Mouse (Mus musculus) kidney, adult 18-20 months (tissue): ENCODE data around the gene Dbndd2.

Source experiments
- DNase-seq: peaks from one replicate; pipeline ENCODE4 v3.0.0; 2021

The Dbndd2 gene

GRCm38 (mm10) chr2:164505619-164506347 is 19.9 kb downstream of the Dbndd2 start:
- DNase-seq: no peak

GRCm38 (mm10) chr2:164507811-164508210 is 21.9 kb downstream of the Dbndd2 start:
- no peak for DNase-seq

- peak; percentile 69 for DNase-seq
Observed at GRCm38 (mm10) chr2:164510621-164511190, 24.8 kb downstream of the Dbndd2 start.

- DNase-seq: no peak
Observed at GRCm38 (mm10) chr2:164512121-164512909, 26.4 kb downstream of the Dbndd2 start.

- no peak for DNase-seq
Observed at GRCm38 (mm10) chr2:164513389-164513788, 27.5 kb downstream of the Dbndd2 start.

- no peak for DNase-seq
Observed at GRCm38 (mm10) chr2:164514916-164515315, 29.0 kb downstream of the Dbndd2 start.

GRCm38 (mm10) chr2:164515897-164516296 is 30.0 kb downstream of the Dbndd2 start:
- no peak for DNase-seq

GRCm38 (mm10) chr2:164516592-164516991 is 30.7 kb downstream of the Dbndd2 start:
- no peak for DNase-seq

GRCm38 (mm10) chr2:164517485-164518221 is 31.7 kb downstream of the Dbndd2 start:
- peak; percentile 72 for DNase-seq

GRCm38 (mm10) chr2:164518266-164519170 is 32.6 kb downstream of the Dbndd2 start:
- DNase-seq: no peak

GRCm38 (mm10) chr2:164519171-164519526 is 33.2 kb downstream of the Dbndd2 start:
- DNase-seq: no peak

GRCm38 (mm10) chr2:164520782-164521181 is 34.9 kb downstream of the Dbndd2 start:
- peak; percentile 72 for DNase-seq

- DNase-seq: no peak
Observed at GRCm38 (mm10) chr2:164521841-164522240, 35.9 kb downstream of the Dbndd2 start.

- DNase-seq: no peak
Observed at GRCm38 (mm10) chr2:164522280-164522679, 36.4 kb downstream of the Dbndd2 start.

- no peak for DNase-seq
Observed at GRCm38 (mm10) chr2:164523301-164523773, 37.4 kb downstream of the Dbndd2 start.

- DNase-seq: no peak
Observed at GRCm38 (mm10) chr2:164528557-164528956, 42.7 kb downstream of the Dbndd2 start.

- peak; percentile 81 for DNase-seq
Observed at GRCm38 (mm10) chr2:164531169-164531568, 45.3 kb downstream of the Dbndd2 start.

GRCm38 (mm10) chr2:164534315-164534714 is 48.4 kb downstream of the Dbndd2 start:
- DNase-seq: no peak

GRCm38 (mm10) chr2:164537003-164537402 is 51.1 kb downstream of the Dbndd2 start:
- DNase-seq: no peak

- peak; percentile 14 for DNase-seq
Observed at GRCm38 (mm10) chr2:164540652-164541427, 54.9 kb downstream of the Dbndd2 start.

- no peak for DNase-seq
Observed at GRCm38 (mm10) chr2:164542132-164542531, 56.2 kb downstream of the Dbndd2 start.
